Mouse (Mus musculus): Measurements from ENCODE around the gene Itgal. TPM values are rescaled to one million over a fixed set of nuclear protein-coding genes. Genes with fewer than 3 reads are reported as not detected.
"Not testable (repeated sequence)": the region's sequence is repeated elsewhere in the genome, so short reads cannot be mapped to it uniquely, and the experiment has no call there.

Itgal gene
- polyA plus RNA-seq, 1 experiment from 2014 or later: 0.59 TPM

DNA sequence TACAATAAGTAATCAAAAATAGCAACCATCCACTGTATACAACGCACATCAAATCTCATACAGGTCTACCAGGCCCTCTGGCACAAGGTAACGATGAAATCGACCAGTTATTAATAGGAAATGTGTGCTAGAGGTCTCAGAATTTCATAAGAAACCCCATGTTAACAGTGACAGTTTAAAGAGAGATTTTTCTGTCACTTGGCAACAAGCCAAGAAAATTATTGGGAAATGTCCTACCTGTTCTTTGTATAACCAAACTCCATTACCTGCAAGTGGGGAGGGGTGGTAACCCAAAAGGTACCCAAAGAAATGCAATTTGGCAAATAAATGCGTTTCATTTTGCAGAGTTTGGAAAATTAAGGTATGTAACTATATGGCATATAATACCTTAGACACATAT is 62.4 kb downstream of the Itgal start:
- Histone ChIP-seq H3K9ac (replicated peaks; ENCODE audit: low read length) (no peak overlapping the region), H3K36me3 (replicated peaks; ENCODE audit: control insufficient read depth, insufficient read depth, low read depth, low read length) (no peaks in the 10 kb centered on the region), H3K4me3 (ENCODE audit: low read depth, low read length) (no peak overlapping the region), H3K27me3 (ENCODE audit: control insufficient read depth, insufficient read depth, low read length) (0 out of 2 replicates have a peak, but pooled peaks cover 2% of the 10 kb centered on the region), H3K4me1 (ENCODE audit: control insufficient read depth, insufficient read depth, low read length) (peaks cover 1% of the 10 kb centered on the region; the same call in 1 of the 2 replicates), H3K9me3 (replicated peaks; ENCODE audit: control insufficient read depth, low read length) (no peaks in the 10 kb centered on the region), H3K4me2 (ENCODE audit: low read depth, low read length) (no peak overlapping the region), H3K27ac (replicated peaks; ENCODE audit: low read depth, low read length) (no peak overlapping the region)
- 68% methylated on average over 4 of the region's 4 CpGs for WGBS
- ATAC-seq (replicated peaks; ENCODE audit: insufficient number of reproducible peaks, low FRiP score, low TSS enrichment, low read depth): no peak
- DNase-seq (ENCODE audit: low spot score): no peak

DNA sequence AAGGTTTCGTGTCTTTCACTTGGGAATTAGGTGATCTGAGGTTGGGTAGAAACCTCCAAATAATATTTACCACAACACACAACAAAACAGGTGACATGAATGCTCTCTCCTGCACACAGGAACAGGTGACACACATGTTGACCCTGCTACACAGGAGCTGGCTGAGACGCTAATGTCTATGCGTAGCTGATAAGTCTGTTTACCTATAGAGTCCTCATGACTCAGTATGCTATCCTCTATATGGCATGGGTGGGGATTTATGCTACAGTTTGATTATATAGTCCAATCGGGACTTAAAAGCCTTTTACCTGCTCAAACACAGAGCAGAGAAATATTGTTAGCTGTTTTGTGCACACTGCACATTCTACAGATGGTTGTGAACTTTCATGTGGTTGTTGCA is 64.2 kb downstream of the Itgal start:
- Histone ChIP-seq H3K4me2 (ENCODE audit: low read depth, low read length) (no peak overlapping the region), H3K4me3 (ENCODE audit: low read depth, low read length) (no peak overlapping the region), H3K27me3 (ENCODE audit: control insufficient read depth, insufficient read depth, low read length) (0 out of 2 replicates have a peak, but pooled peaks cover 2% of the 10 kb centered on the region), H3K9ac (replicated peaks; ENCODE audit: low read length) (no peak overlapping the region), H3K9me3 (replicated peaks; ENCODE audit: control insufficient read depth, low read length) (no peaks in the 10 kb centered on the region), H3K4me1 (ENCODE audit: control insufficient read depth, insufficient read depth, low read length) (peaks cover 2% of the 10 kb centered on the region; the same call in 1 of the 2 replicates), H3K36me3 (replicated peaks; ENCODE audit: control insufficient read depth, insufficient read depth, low read depth, low read length) (no peaks in the 10 kb centered on the region), H3K27ac (replicated peaks; ENCODE audit: low read depth, low read length) (no peak overlapping the region)
- 75% methylated on average over 4 of the region's 4 CpGs for WGBS
- DNase-seq (ENCODE audit: low spot score) (no peak), ATAC-seq (replicated peaks; ENCODE audit: insufficient number of reproducible peaks, low FRiP score, low TSS enrichment, low read depth) (no peak)

DNA sequence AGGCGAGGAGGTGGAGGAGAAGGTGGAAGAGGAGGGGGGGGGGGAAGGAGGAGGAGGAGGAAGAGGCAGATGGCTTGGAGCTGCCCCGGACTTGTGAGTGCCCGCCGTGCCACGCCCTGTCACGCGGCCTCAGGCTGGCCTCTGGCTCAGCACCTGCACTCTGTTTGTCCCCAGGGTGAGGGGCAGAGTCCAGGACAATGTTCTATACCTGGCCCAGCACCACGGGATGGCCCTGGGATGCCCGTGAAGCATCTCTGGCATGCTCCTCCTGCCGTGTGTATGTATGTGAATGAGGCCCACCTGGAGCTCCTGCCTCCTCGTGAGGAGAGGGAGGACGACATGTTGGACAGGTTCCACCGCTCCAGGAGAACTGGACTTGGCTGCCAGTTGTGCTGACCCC is 65.4 kb downstream of the Itgal start:
- H3K4me2 ChIP-seq (ENCODE audit: low read depth, low read length): no peak overlapping the region
- no peak overlapping the region for H3K4me3 ChIP-seq (ENCODE audit: low read depth, low read length)
- H3K9ac ChIP-seq (replicated peaks; ENCODE audit: low read length): no peak overlapping the region
- no peaks in the 10 kb centered on the region for H3K9me3 ChIP-seq (replicated peaks; ENCODE audit: control insufficient read depth, low read length)
- WGBS: 51% methylated on average over 13 of the region's 13 CpGs
- no peaks in the 10 kb centered on the region for H3K36me3 ChIP-seq (replicated peaks; ENCODE audit: control insufficient read depth, insufficient read depth, low read depth, low read length)
- ATAC-seq (replicated peaks; ENCODE audit: insufficient number of reproducible peaks, low FRiP score, low TSS enrichment, low read depth): 0 out of 2 replicates have a peak, but pooled peaks have one; percentile 48
- DNase-seq (ENCODE audit: low spot score): no peak
- H3K4me1 ChIP-seq (ENCODE audit: control insufficient read depth, insufficient read depth, low read length): peaks cover 2% of the 10 kb centered on the region; the same call in 1 of the 2 replicates
- H3K27me3 ChIP-seq (ENCODE audit: control insufficient read depth, insufficient read depth, low read length): 0 out of 2 replicates have a peak, but pooled peaks cover 2% of the 10 kb centered on the region
- H3K27ac ChIP-seq (replicated peaks; ENCODE audit: low read depth, low read length): no peak overlapping the region

GRCm38 (mm10) chr7:127362418-127362817 is 66.4 kb downstream of the Itgal start:
- not testable (repeated sequence) for H3K27me3 ChIP-seq (ENCODE audit: control insufficient read depth, insufficient read depth, low read length); H3K27ac ChIP-seq (replicated peaks; ENCODE audit: low read depth, low read length); H3K4me1 ChIP-seq (ENCODE audit: control insufficient read depth, insufficient read depth, low read length); ATAC-seq (replicated peaks; ENCODE audit: insufficient number of reproducible peaks, low FRiP score, low TSS enrichment, low read depth); H3K4me3 ChIP-seq (ENCODE audit: low read depth, low read length); H3K36me3 ChIP-seq (replicated peaks; ENCODE audit: control insufficient read depth, insufficient read depth, low read depth, low read length); H3K9me3 ChIP-seq (replicated peaks; ENCODE audit: control insufficient read depth, low read length); H3K4me2 ChIP-seq (ENCODE audit: low read depth, low read length); H3K9ac ChIP-seq (replicated peaks; ENCODE audit: low read length)
- 21% methylated on average over 13 of the region's 13 CpGs for WGBS
- peak; percentile 83 for DNase-seq (ENCODE audit: low spot score)

DNA sequence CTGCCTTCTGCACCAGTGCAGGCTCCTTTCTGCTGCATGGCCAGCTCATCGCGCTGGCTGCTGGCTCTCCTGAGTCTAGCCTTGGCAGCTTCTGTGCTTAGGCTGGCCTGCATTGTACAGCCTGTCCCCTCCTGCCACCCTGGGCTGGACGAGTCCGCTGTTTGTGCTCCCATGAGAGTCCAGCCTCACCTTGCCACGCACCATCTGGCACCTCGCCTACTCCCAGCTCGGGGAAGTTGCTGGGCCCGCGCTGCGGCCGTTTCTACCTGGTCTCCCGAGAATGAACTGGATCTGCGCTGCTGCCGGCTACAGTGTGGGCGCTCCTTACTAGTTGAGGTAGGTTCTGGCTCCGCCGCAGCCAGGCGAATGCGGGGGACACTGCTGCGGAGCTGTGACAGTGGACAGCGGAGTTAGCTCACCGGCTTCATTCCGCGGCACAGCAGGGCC is 67.4 kb downstream of the Itgal start:
- peak overlapping the region; percentile 46 for H3K9ac ChIP-seq (replicated peaks; ENCODE audit: low read length)
- DNase-seq (ENCODE audit: low spot score) (peak; percentile 35), ATAC-seq (replicated peaks; ENCODE audit: insufficient number of reproducible peaks, low FRiP score, low TSS enrichment, low read depth) (no peak)
- peaks cover 2% of the 10 kb centered on the region; the same call in 1 of the 2 replicates for H3K4me1 ChIP-seq (ENCODE audit: control insufficient read depth, insufficient read depth, low read length)
- no peaks in the 10 kb centered on the region for H3K9me3 ChIP-seq (replicated peaks; ENCODE audit: control insufficient read depth, low read length)
- no peak overlapping the region for H3K27ac ChIP-seq (replicated peaks; ENCODE audit: low read depth, low read length)
- H3K27me3 ChIP-seq (ENCODE audit: control insufficient read depth, insufficient read depth, low read length): 0 out of 2 replicates have a peak, but pooled peaks cover 2% of the 10 kb centered on the region
- H3K4me2 ChIP-seq (ENCODE audit: low read depth, low read length): peak overlapping the region; percentile 73
- under 1% methylated on average over 24 of the region's 24 CpGs for WGBS
- peak overlapping the region; percentile 29 for H3K4me3 ChIP-seq (ENCODE audit: low read depth, low read length)
- H3K36me3 ChIP-seq (replicated peaks; ENCODE audit: control insufficient read depth, insufficient read depth, low read depth, low read length): no peaks in the 10 kb centered on the region

DNA sequence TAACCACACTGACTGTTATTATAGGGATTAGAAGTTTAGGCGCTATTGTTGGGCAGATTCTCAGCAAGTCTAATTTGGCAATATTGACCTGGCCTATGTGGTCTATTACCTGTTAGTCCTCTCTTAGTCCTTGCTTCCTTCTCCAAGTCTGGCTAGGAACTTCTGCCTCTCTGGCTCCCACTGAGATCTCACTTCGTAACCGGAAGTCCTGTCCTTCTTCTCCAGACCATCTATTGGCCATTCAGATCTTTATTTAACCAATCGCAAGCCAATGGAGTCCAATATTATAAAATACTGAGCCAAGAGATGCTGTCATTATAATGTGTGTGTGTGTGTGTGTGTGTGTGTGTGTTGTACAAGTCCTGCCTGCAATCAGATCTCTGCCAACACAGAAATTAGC is 68.1 kb downstream of the Itgal start:
- Histone ChIP-seq H3K4me2 (ENCODE audit: low read depth, low read length) (peak overlapping the region; percentile 73), H3K27ac (replicated peaks; ENCODE audit: low read depth, low read length) (no peak overlapping the region), H3K4me1 (ENCODE audit: control insufficient read depth, insufficient read depth, low read length) (peaks cover 2% of the 10 kb centered on the region; the same call in 1 of the 2 replicates), H3K9me3 (replicated peaks; ENCODE audit: control insufficient read depth, low read length) (no peaks in the 10 kb centered on the region), H3K4me3 (ENCODE audit: low read depth, low read length) (no peak overlapping the region), H3K9ac (replicated peaks; ENCODE audit: low read length) (no peak overlapping the region), H3K36me3 (replicated peaks; ENCODE audit: control insufficient read depth, insufficient read depth, low read depth, low read length) (no peaks in the 10 kb centered on the region), H3K27me3 (ENCODE audit: control insufficient read depth, insufficient read depth, low read length) (0 out of 2 replicates have a peak, but pooled peaks cover 2% of the 10 kb centered on the region)
- 48% methylated on average over 4 of the region's 4 CpGs for WGBS
- no peak for ATAC-seq (replicated peaks; ENCODE audit: insufficient number of reproducible peaks, low FRiP score, low TSS enrichment, low read depth)
- no peak for DNase-seq (ENCODE audit: low spot score)

GRCm38 (mm10) chr7:127366249-127366648 is 70.2 kb downstream of the Itgal start:
- ATAC-seq (replicated peaks; ENCODE audit: insufficient number of reproducible peaks, low FRiP score, low TSS enrichment, low read depth) (no peak), DNase-seq (ENCODE audit: low spot score) (no peak)
- 0 out of 2 replicates have a peak, but pooled peaks cover 2% of the 10 kb centered on the region for H3K27me3 ChIP-seq (ENCODE audit: control insufficient read depth, insufficient read depth, low read length)
- H3K4me1 ChIP-seq (ENCODE audit: control insufficient read depth, insufficient read depth, low read length): peaks cover 2% of the 10 kb centered on the region; the same call in 1 of the 2 replicates
- H3K36me3 ChIP-seq (replicated peaks; ENCODE audit: control insufficient read depth, insufficient read depth, low read depth, low read length): no peaks in the 10 kb centered on the region
- no peaks in the 10 kb centered on the region for H3K9me3 ChIP-seq (replicated peaks; ENCODE audit: control insufficient read depth, low read length)
- no peak overlapping the region for H3K4me2 ChIP-seq (ENCODE audit: low read depth, low read length)
- no peak overlapping the region for H3K4me3 ChIP-seq (ENCODE audit: low read depth, low read length)
- no peak overlapping the region for H3K27ac ChIP-seq (replicated peaks; ENCODE audit: low read depth, low read length)
- 88% methylated on average over 3 of the region's 3 CpGs for WGBS
- no peak overlapping the region for H3K9ac ChIP-seq (replicated peaks; ENCODE audit: low read length)

DNA sequence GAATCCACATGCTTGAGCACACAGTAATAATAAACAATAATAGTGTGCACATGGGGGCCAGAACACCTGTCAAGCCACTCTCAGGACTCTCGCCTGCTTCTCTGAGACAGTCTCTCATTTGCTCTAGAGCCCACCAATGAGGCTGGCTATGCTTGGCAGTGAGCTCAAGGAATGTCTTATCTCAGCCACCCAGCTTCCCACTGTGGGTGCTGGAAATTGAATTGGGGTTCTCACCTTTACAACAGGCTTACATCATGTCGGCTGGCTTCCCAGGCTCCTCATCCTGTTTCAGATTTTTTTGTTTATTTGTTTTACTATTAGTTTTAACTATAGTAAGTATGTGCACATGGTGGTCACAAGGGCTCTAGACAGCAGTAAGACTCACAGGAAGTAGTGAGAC is 75.2 kb downstream of the Itgal start:
- Histone ChIP-seq H3K4me3 (ENCODE audit: low read depth, low read length) (no peak overlapping the region), H3K9ac (replicated peaks; ENCODE audit: low read length) (no peak overlapping the region), H3K4me1 (ENCODE audit: control insufficient read depth, insufficient read depth, low read length) (no peaks in the 10 kb centered on the region), H3K9me3 (replicated peaks; ENCODE audit: control insufficient read depth, low read length) (no peaks in the 10 kb centered on the region), H3K27ac (replicated peaks; ENCODE audit: low read depth, low read length) (no peak overlapping the region), H3K4me2 (ENCODE audit: low read depth, low read length) (no peak overlapping the region), H3K27me3 (ENCODE audit: control insufficient read depth, insufficient read depth, low read length) (no peaks in the 10 kb centered on the region), H3K36me3 (replicated peaks; ENCODE audit: control insufficient read depth, insufficient read depth, low read depth, low read length) (no peaks in the 10 kb centered on the region)
- WGBS: 72% methylated on average over 2 of the region's 2 CpGs
- no peak for ATAC-seq (replicated peaks; ENCODE audit: insufficient number of reproducible peaks, low FRiP score, low TSS enrichment, low read depth)
- no peak for DNase-seq (ENCODE audit: low spot score)
